Mouse (Mus musculus): ENCODE results near the gene Olfr1477. TPM values are rescaled to one million over a fixed set of nuclear protein-coding genes. Genes with fewer than 3 reads are reported as not detected.
"Not testable (repeated sequence)": the region's sequence is repeated elsewhere in the genome, so short reads cannot be mapped to it uniquely, and the experiment has no call there.

Olfr1477 gene
- polyA plus RNA-seq (2012; fragmentation: generic; extraction: Trizol), result not detected

DNA sequence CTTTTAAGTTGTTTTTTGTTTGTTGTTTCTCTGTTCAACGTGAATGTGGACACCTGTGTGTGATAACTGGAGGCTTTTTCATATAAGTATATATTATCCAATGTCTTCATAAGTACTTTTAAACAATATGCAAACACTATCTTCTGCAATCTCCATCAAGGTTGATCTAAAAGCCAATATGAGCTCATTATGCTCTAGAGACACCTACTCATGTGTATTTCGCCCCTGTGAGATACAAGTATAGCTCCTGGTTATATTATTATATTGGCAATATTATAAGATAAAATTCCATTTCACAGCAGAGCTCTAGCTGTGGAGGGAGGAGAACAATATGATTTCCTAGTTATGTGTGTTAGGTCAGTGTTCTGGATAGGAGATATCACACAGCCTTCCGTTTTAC lies at the start of gene Olfr1477:
TSS of gene Olfr1477 (plus strand) at position 301 of the 400 bp plus-strand sequence.
- Histone ChIP-seq H3K79me2 (ENCODE audit: control insufficient read depth, insufficient read depth) (no peaks in the 10 kb centered on the region), H3K36me3 (ENCODE audit: control insufficient read depth, insufficient read depth) (no peaks in the 10 kb centered on the region), H3K27me3 (ENCODE audit: control insufficient read depth, insufficient read depth, insufficient read length) (no peaks in the 10 kb centered on the region), H3K4me3 (no peak within 1 kb of the TSS), H3K4me2 (ENCODE audit: low read depth) (no peak within 1 kb of the TSS), H3ac (ENCODE audit: control insufficient read depth, insufficient read length) (no peak within 1 kb of the TSS)
- no peak for TF ChIP-seq POLR2A (IDR thresholded peaks at IDR 0.05; ENCODE audit: insufficient read length, low read depth)
- TF ChIP-seq TCF12 (IDR thresholded peaks at IDR 0.05; ENCODE audit: insufficient read depth, poor library complexity, severe bottlenecking), result no peak
- no peak for TF ChIP-seq E2F4 (IDR thresholded peaks at IDR 0.05; ENCODE audit: insufficient read depth)
- no peak for TF ChIP-seq MYOG (IDR thresholded peaks at IDR 0.05; ENCODE audit: control insufficient read depth in 1 of 3, insufficient read depth in 1 of 3, insufficient read length in 2 of 3, low read depth in 2 of 3)
- TF ChIP-seq MAX (IDR thresholded peaks at IDR 0.05; ENCODE audit: low read depth), result no peak
- no peak for TF ChIP-seq TCF3 (IDR thresholded peaks at IDR 0.05; ENCODE audit: insufficient read length, low read depth)
- no peak for TF ChIP-seq USF1 (IDR thresholded peaks at IDR 0.05; ENCODE audit: low read depth)
- no peak for TF ChIP-seq POLR2AphosphoS2 (IDR thresholded peaks at IDR 0.05; ENCODE audit: insufficient read length, low read depth)
- no peak for TF ChIP-seq SRF (IDR thresholded peaks at IDR 0.05; ENCODE audit: control insufficient read depth, insufficient read length, low read depth)
- TF ChIP-seq CEBPB (IDR thresholded peaks at IDR 0.05; ENCODE audit: insufficient read depth, poor library complexity, severe bottlenecking), result no peak
- no peak for TF ChIP-seq REST (IDR thresholded peaks at IDR 0.05; ENCODE audit: insufficient read depth, insufficient read length)
- TF ChIP-seq MYOD1 (IDR thresholded peaks at IDR 0.05; ENCODE audit: control insufficient read depth in 1 of 3, insufficient read length in 2 of 3, low read depth in 2 of 3), result no peak

DNA sequence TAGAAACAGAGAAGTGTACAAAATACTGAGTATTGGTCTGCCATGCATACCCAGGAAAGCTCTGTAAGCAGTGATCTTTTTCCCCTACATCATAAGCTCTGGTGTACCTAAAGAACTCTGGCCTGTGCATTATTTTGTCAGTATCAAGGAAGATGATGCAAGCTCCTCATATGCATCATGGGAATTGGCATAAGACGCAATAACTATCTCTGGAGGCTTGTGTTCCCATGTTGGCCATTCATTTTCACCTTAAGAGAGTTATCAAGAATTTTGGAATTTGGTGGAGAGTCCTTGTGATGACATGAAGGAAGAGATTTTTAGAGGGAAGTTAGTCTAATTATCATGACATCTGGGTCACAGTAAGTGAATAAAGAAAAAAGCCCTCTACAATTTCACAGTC lies 44.4 kb upstream of the Olfr1477 start, which contains the start of gene Olfr1472:
TSS of gene Olfr1472 (minus strand) at position 101 of the 400 bp plus-strand sequence.
- Histone ChIP-seq H3K79me2 (ENCODE audit: control insufficient read depth, insufficient read depth) (no peaks in the 10 kb centered on the region), H3K27me3 (ENCODE audit: control insufficient read depth, insufficient read depth, insufficient read length) (no peaks in the 10 kb centered on the region), H3ac (ENCODE audit: control insufficient read depth, insufficient read length) (no peak within 1 kb of the TSS), H3K4me3 (no peak within 1 kb of the TSS), H3K4me2 (ENCODE audit: low read depth) (no peak within 1 kb of the TSS), H3K36me3 (ENCODE audit: control insufficient read depth, insufficient read depth) (no peaks in the 10 kb centered on the region)
- TF ChIP-seq E2F4 (IDR thresholded peaks at IDR 0.05; ENCODE audit: insufficient read depth) (no peak), MAX (IDR thresholded peaks at IDR 0.05; ENCODE audit: low read depth) (no peak), MYOG (IDR thresholded peaks at IDR 0.05; ENCODE audit: control insufficient read depth in 1 of 3, insufficient read depth in 1 of 3, insufficient read length in 2 of 3, low read depth in 2 of 3) (no peak), POLR2AphosphoS2 (IDR thresholded peaks at IDR 0.05; ENCODE audit: insufficient read length, low read depth) (no peak), SRF (IDR thresholded peaks at IDR 0.05; ENCODE audit: control insufficient read depth, insufficient read length, low read depth) (no peak), POLR2A (IDR thresholded peaks at IDR 0.05; ENCODE audit: insufficient read length, low read depth) (no peak), MYOD1 (IDR thresholded peaks at IDR 0.05; ENCODE audit: control insufficient read depth in 1 of 3, insufficient read length in 2 of 3, low read depth in 2 of 3) (no peak), USF1 (IDR thresholded peaks at IDR 0.05; ENCODE audit: low read depth) (no peak), CEBPB (IDR thresholded peaks at IDR 0.05; ENCODE audit: insufficient read depth, poor library complexity, severe bottlenecking) (no peak)

DNA sequence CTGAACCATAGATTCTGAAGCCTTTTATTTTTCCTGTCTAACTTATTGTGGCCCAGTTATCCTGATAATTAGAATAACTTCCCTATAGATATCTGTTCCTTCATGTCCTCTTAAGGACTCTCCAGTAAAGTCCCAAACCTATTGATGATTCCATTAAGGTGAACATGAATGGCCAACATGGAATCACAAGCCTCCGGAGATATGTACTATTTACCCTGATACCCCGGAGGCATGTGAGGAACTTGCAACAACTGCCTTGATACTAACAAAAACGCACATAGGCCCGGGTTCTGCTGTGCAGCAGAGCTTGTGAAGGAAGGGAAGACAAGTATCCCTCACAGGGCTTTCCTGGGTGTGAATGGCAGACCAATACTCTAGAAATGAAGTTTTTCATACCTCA lies 31.1 kb upstream of the Olfr1477 start, which contains the start of gene Olfr1474:
TSS of gene Olfr1474 (plus strand) at position 301 of the 400 bp plus-strand sequence.
- not testable (repeated sequence) for H3K27me3 ChIP-seq (ENCODE audit: control insufficient read depth, insufficient read depth, insufficient read length); H3K4me3 ChIP-seq; H3K4me2 ChIP-seq (ENCODE audit: low read depth); H3K36me3 ChIP-seq (ENCODE audit: control insufficient read depth, insufficient read depth); H3ac ChIP-seq (ENCODE audit: control insufficient read depth, insufficient read length); H3K79me2 ChIP-seq (ENCODE audit: control insufficient read depth, insufficient read depth)

DNA sequence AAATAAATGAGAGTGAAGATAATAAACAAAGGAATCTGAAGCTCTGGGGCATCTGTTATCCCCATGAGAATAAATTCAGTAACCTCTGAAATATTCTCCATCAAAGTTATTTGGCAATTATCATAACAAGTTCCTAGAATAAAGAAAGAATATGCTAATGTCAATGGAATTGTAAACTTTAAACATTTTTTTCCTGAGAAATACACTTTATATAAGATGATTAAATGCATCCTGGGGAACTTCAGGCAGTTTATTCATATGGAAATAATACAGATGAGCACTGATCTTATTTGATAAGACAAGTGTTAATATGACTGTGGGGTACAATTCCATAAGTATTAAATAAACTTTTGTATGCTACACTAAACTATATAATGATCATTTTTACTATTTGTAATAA lies 20.2 kb upstream of the Olfr1477 start, which contains the start of gene Olfr1475:
TSS of gene Olfr1475 (minus strand) at position 101 of the 400 bp plus-strand sequence.
- Histone ChIP-seq H3K4me3 (no peak within 1 kb of the TSS), H3K36me3 (ENCODE audit: control insufficient read depth, insufficient read depth) (no peaks in the 10 kb centered on the region), H3ac (ENCODE audit: control insufficient read depth, insufficient read length) (no peak within 1 kb of the TSS), H3K27me3 (ENCODE audit: control insufficient read depth, insufficient read depth, insufficient read length) (no peaks in the 10 kb centered on the region), H3K79me2 (ENCODE audit: control insufficient read depth, insufficient read depth) (no peaks in the 10 kb centered on the region), H3K4me2 (ENCODE audit: low read depth) (no peak within 1 kb of the TSS)
- TF ChIP-seq POLR2AphosphoS2 (IDR thresholded peaks at IDR 0.05; ENCODE audit: insufficient read length, low read depth) (no peak), SRF (IDR thresholded peaks at IDR 0.05; ENCODE audit: control insufficient read depth, insufficient read length, low read depth) (no peak), REST (IDR thresholded peaks at IDR 0.05; ENCODE audit: insufficient read depth, insufficient read length) (no peak), MYOG (IDR thresholded peaks at IDR 0.05; ENCODE audit: control insufficient read depth in 1 of 3, insufficient read depth in 1 of 3, insufficient read length in 2 of 3, low read depth in 2 of 3) (no peak), TCF3 (IDR thresholded peaks at IDR 0.05; ENCODE audit: insufficient read length, low read depth) (no peak), USF1 (IDR thresholded peaks at IDR 0.05; ENCODE audit: low read depth) (no peak), MAX (IDR thresholded peaks at IDR 0.05; ENCODE audit: low read depth) (no peak), E2F4 (IDR thresholded peaks at IDR 0.05; ENCODE audit: insufficient read depth) (no peak), MYOD1 (IDR thresholded peaks at IDR 0.05; ENCODE audit: control insufficient read depth in 1 of 3, insufficient read length in 2 of 3, low read depth in 2 of 3) (no peak), POLR2A (IDR thresholded peaks at IDR 0.05; ENCODE audit: insufficient read length, low read depth) (no peak), CEBPB (IDR thresholded peaks at IDR 0.05; ENCODE audit: insufficient read depth, poor library complexity, severe bottlenecking) (no peak), TCF12 (IDR thresholded peaks at IDR 0.05; ENCODE audit: insufficient read depth, poor library complexity, severe bottlenecking) (no peak)

DNA sequence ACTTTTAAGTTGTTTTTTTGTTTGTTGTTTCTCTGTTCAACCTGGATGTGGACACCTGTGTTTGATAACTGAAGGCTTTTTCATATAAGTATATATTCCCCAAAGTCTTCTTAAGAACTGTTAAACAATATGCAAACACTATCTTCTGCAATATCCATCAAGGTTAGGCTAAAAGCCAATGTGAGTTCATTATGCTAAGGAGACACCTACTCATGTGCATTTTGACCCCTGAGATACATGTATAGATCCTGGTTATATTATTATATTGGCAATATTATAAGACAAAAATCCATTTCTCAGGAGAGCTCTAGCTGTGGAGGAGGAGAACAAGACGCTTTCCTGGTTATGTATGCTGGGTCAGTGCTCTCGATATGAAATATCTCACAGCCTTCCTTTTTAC lies 27.3 kb downstream of the Olfr1477 start, which contains the start of gene Olfr1480:
TSS of gene Olfr1480 (plus strand) at position 301 of the 400 bp plus-strand sequence.
- Histone ChIP-seq H3K36me3 (ENCODE audit: control insufficient read depth, insufficient read depth) (no peaks in the 10 kb centered on the region), H3ac (ENCODE audit: control insufficient read depth, insufficient read length) (no peak within 1 kb of the TSS), H3K4me3 (no peak within 1 kb of the TSS), H3K79me2 (ENCODE audit: control insufficient read depth, insufficient read depth) (no peaks in the 10 kb centered on the region), H3K4me2 (ENCODE audit: low read depth) (no peak within 1 kb of the TSS), H3K27me3 (ENCODE audit: control insufficient read depth, insufficient read depth, insufficient read length) (no peaks in the 10 kb centered on the region)
- TF ChIP-seq MYOG (IDR thresholded peaks at IDR 0.05; ENCODE audit: control insufficient read depth in 1 of 3, insufficient read depth in 1 of 3, insufficient read length in 2 of 3, low read depth in 2 of 3), result no peak
- TF ChIP-seq SRF (IDR thresholded peaks at IDR 0.05; ENCODE audit: control insufficient read depth, insufficient read length, low read depth), result no peak
- no peak for TF ChIP-seq E2F4 (IDR thresholded peaks at IDR 0.05; ENCODE audit: insufficient read depth)
- TF ChIP-seq REST (IDR thresholded peaks at IDR 0.05; ENCODE audit: insufficient read depth, insufficient read length), result no peak
- TF ChIP-seq POLR2AphosphoS2 (IDR thresholded peaks at IDR 0.05; ENCODE audit: insufficient read length, low read depth), result no peak
- TF ChIP-seq MYOD1 (IDR thresholded peaks at IDR 0.05; ENCODE audit: control insufficient read depth in 1 of 3, insufficient read length in 2 of 3, low read depth in 2 of 3), result no peak
- no peak for TF ChIP-seq POLR2A (IDR thresholded peaks at IDR 0.05; ENCODE audit: insufficient read length, low read depth)
- no peak for TF ChIP-seq TCF3 (IDR thresholded peaks at IDR 0.05; ENCODE audit: insufficient read length, low read depth)
- TF ChIP-seq TCF12 (IDR thresholded peaks at IDR 0.05; ENCODE audit: insufficient read depth, poor library complexity, severe bottlenecking), result no peak
- TF ChIP-seq USF1 (IDR thresholded peaks at IDR 0.05; ENCODE audit: low read depth), result no peak
- TF ChIP-seq CEBPB (IDR thresholded peaks at IDR 0.05; ENCODE audit: insufficient read depth, poor library complexity, severe bottlenecking), result no peak
- TF ChIP-seq MAX (IDR thresholded peaks at IDR 0.05; ENCODE audit: low read depth), result no peak

All from myocyte (in vitro differentiated cells).